Mouse (Mus musculus) spleen, adult 2 months (tissue): Measurements from ENCODE around the gene Trim43a.
"Not testable (repeated sequence)": the region's sequence is repeated elsewhere in the genome, so short reads cannot be mapped to it uniquely, and the experiment has no call there.

Source experiments
- CTCF ChIP-seq: fragments of 200-500 bp; IDR thresholded peaks from 2 replicates; pipeline ENCODE4 v1.5.1; 2011; ENCODE audit warnings: mild to moderate bottlenecking, inconsistent platforms; ENCODE audit not compliant: insufficient read depth, insufficient read length, insufficient replicate concordance; ENCODE audit errors: extremely low read depth
- POLR2A ChIP-seq: fragments of 200-500 bp; IDR thresholded peaks from 2 replicates; pipeline ENCODE4 v1.6.1; 2011; ENCODE audit warnings: low read depth, low read length, inconsistent platforms

- TF ChIP-seq CTCF, POLR2A: not testable (repeated sequence)
These were observed 19.2 kb upstream of the Trim43a start for GRCm38 (mm10) chr9:88561476-88561875.
